Mouse (Mus musculus) MEL (cell line): ENCODE measurements around the gene Ttc32.

ENCODE experiments used
- CHD1 ChIP-seq: IDR thresholded peaks from 2 replicates; pipeline ENCODE4 v1.6.1; 2012; ENCODE audit warnings: low read depth, mild to moderate bottlenecking, inconsistent platforms, low read length, improper control_type of control experiment
- EP300 ChIP-seq, 2 experiments: IDR thresholded peaks; 2 replicates each; pipeline ENCODE4 v1.6.1; 2011; ENCODE audit warnings: improper control_type of control experiment in 2 of 2, low read length in 2 of 2, low read depth in 1 of 2, mild to moderate bottlenecking in 1 of 2
- MAX ChIP-seq: IDR thresholded peaks from 2 replicates; pipeline ENCODE4 v1.6.1; 2011; ENCODE audit warnings: low read length, improper control_type of control experiment
- POLR2A ChIP-seq, 2 experiments: IDR thresholded peaks; 2 replicates each; pipeline ENCODE4 v1.6.1; 2011 to 2012; ENCODE audit warnings: low read length in 2 of 2, mild to moderate bottlenecking in 2 of 2, control low read depth in 1 of 2, improper control_type of control experiment in 1 of 2, low read depth in 1 of 2, moderate library complexity in 1 of 2; ENCODE audit not compliant: control insufficient read depth in 1 of 2, insufficient read depth in 1 of 2, poor library complexity in 1 of 2
- POLR2AphosphoS2 ChIP-seq: IDR thresholded peaks from 2 replicates; pipeline ENCODE4 v1.6.1; 2011; ENCODE audit warnings: low read length, improper control_type of control experiment
- UBTF ChIP-seq: IDR thresholded peaks from 2 replicates; pipeline ENCODE4 v1.6.1; 2012; ENCODE audit warnings: low read depth, mild to moderate bottlenecking, inconsistent platforms, low read length, improper control_type of control experiment, moderate library complexity, borderline replicate concordance; ENCODE audit not compliant: insufficient read depth
- USF1 ChIP-seq: IDR thresholded peaks from 2 replicates; pipeline ENCODE4 v1.6.1; 2014; ENCODE audit warnings: low read depth, mild to moderate bottlenecking, inconsistent platforms, low read length, improper control_type of control experiment, moderate library complexity
- ZKSCAN1 ChIP-seq: IDR thresholded peaks from 2 replicates; pipeline ENCODE4 v1.6.1; 2012; ENCODE audit warnings: low read depth, mild to moderate bottlenecking, inconsistent platforms, low read length, improper control_type of control experiment, moderate library complexity

GRCm38 (mm10) chr12:9023031-9023430, 6.8 kb upstream of the Ttc32 start:
- TF ChIP-seq ZKSCAN1 = no peak
- TF ChIP-seq USF1 = no peak
- no peak for TF ChIP-seq POLR2A (IDR thresholded peaks at IDR 0.05; ENCODE audit: control insufficient read depth in 1 of 2, insufficient read depth in 1 of 2, low read depth in 1 of 2, low read length in 2 of 2, poor library complexity in 1 of 2)
- no peak for TF ChIP-seq MAX
- TF ChIP-seq CHD1 = no peak
- TF ChIP-seq POLR2AphosphoS2 = no peak
- no peak for TF ChIP-seq EP300 (IDR thresholded peaks at IDR 0.05; ENCODE audit: low read depth in 1 of 2, low read length in 2 of 2)
- TF ChIP-seq UBTF = no peak
